Mouse (Mus musculus) cerebellum, adult 2 months (tissue): ENCODE measurements around the gene Mis18bp1.

ENCODE experiments used
- CTCF ChIP-seq: fragments of 200-500 bp; IDR thresholded peaks from 2 replicates; pipeline ENCODE4 v1.5.1; 2011; ENCODE audit warnings: low read depth, mild to moderate bottlenecking, control low read depth, low read length, moderate library complexity, borderline replicate concordance; ENCODE audit not compliant: insufficient read depth
- POLR2A ChIP-seq: fragments of 200-500 bp; IDR thresholded peaks from 2 replicates; pipeline ENCODE4 v1.6.1; 2011; ENCODE audit warnings: low read length, control low read depth, borderline replicate concordance; ENCODE audit not compliant: insufficient read depth

DNA sequence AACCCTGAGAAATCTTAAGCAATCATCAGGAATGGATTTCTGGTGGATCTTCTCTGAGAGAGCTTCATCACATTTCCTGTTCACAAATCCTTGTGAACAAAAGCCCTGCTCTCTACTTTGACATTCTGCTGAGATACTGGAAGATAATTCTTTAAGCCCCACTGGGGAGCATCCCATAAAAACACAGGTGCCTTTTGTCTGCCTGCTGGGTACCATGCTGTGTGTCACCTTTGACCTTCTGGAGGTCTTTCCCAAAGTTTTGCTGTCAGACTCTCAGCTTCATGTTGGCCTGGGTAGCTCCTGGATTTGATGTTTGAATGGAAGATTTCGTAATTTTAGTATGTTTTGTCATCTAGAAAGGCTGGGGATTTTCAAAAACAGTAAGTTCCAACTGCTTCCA lies 63.7 kb downstream of the Mis18bp1 start:
- TF ChIP-seq CTCF (no peak), POLR2A (no peak)
